19 mouse cellular contexts compared by ENCODE assay signal in the genomic region with DNA sequence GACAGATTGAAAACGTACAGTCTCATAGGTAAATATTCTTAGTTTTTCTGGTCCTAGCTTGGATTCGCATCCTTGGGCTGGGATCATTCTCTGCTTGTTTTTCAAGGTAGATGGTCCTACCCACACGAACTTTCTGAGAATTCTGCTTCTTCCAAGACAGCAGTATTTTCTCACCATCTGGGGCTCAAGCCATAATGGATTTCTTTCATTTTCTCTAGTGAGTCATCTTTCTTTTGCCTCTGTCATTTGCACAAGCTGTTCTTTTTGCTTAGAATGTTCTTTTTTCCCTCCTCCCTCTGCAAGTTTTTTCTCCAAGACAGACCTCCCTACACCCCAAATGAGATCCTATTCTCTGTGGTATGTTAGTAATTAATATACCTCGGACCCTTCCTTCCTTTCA.
DNase-seq lines count a peak whose midpoint lies in the region; TF ChIP-seq lines count a peak whose summit lies in the region.
"Had no signal": no experiment of that assay in that cellular context is flagged by ENCODE, and none has a peak within 500 bp of the region (broad histone marks: within the 10 kb centered on the region; RNA-seq: fewer than 3 reads in every experiment).

No protein-coding gene starts in this region.

- H3K4me1 ChIP-seq in embryonic fibroblast, embryonic 13.5 days (ENCODE audit: control insufficient read depth, insufficient read depth, low read length): peaks cover 9% of the 10 kb centered on the region
- H3K4me1 ChIP-seq: embryonic facial prominence, embryonic 13.5 days; heart, embryonic 13.5 days; hindbrain, embryonic 15.5 days had no signal

- no peak overlapping the region for H3K4me3 ChIP-seq in embryonic fibroblast, embryonic 13.5 days (ENCODE audit: insufficient read depth, low read length)
- H3K4me3 ChIP-seq: embryonic facial prominence, embryonic 13.5 days; forebrain, embryonic 13.5 days; heart, adult 2 months; heart, embryonic 13.5 days; hindbrain, embryonic 15.5 days had no signal

- peak; percentile 10 to 71 for DNase-seq in frontal cortex, adult 2 months (ENCODE audit: extremely low spot score in 1 of 2, low spot score in 1 of 2)
- DNase-seq in frontal cortex, postnatal 14 days (ENCODE audit: low spot score in 2 of 2): no peak
- peak; percentile 11 for DNase-seq in layer of hippocampus, adult 9-11 months
- no peak for DNase-seq in layer of hippocampus, postnatal 10 days (ENCODE audit: low spot score in 2 of 2)
- peak; percentile 45 for DNase-seq in right cerebral cortex, adult 18-20 months
- no peak for DNase-seq in right cerebral cortex, postnatal 14 days
- no peak for DNase-seq in T-cell, adult 2 months (ENCODE audit: low spot score)
- DNase-seq: adrenal gland, postnatal 14 days; cerebellum, adult 18-20 months; cerebellum, adult 9-11 months; cerebellum, postnatal 36 days; forebrain, postnatal 0 days; heart, adult 2 months; heart, postnatal 36 days had no signal

- no peak for TF ChIP-seq POLR2A in embryonic fibroblast, embryonic 13.5 days (IDR thresholded peaks at IDR 0.05; ENCODE audit: low read depth, low read length)

- H3K27ac ChIP-seq in embryonic fibroblast, embryonic 13.5 days (ENCODE audit: insufficient read depth, low read length): peak overlapping the region; percentile 6; the same call in 1 of the 2 replicates
- H3K27ac ChIP-seq: embryonic facial prominence, embryonic 13.5 days; forebrain, embryonic 13.5 days; heart, adult 2 months; heart, embryonic 13.5 days; hindbrain, embryonic 15.5 days had no signal

- no peak for TF ChIP-seq CTCF in embryonic fibroblast, embryonic 13.5 days (IDR thresholded peaks at IDR 0.05; ENCODE audit: borderline replicate concordance, insufficient read depth, low read length)

Comparison
In these comparisons a context has a peak if more than half of its experiments do, and no peak if none do; other contexts are left out.
1. DNase-seq: peak in frontal cortex, adult 2 months (2 of 2), layer of hippocampus, adult 9-11 months (single experiment) and right cerebral cortex, adult 18-20 months (single experiment); none in frontal cortex, postnatal 14 days (0 of 2), layer of hippocampus, postnatal 10 days (0 of 2), right cerebral cortex, postnatal 14 days (single experiment) and T-cell, adult 2 months (single experiment).